Mouse (Mus musculus): ENCODE measurements around the gene Mrpl18.
"Not testable (repeated sequence)": the region's sequence is repeated elsewhere in the genome, so short reads cannot be mapped to it uniquely, and the experiment has no call there.

The Mrpl18 gene

DNA sequence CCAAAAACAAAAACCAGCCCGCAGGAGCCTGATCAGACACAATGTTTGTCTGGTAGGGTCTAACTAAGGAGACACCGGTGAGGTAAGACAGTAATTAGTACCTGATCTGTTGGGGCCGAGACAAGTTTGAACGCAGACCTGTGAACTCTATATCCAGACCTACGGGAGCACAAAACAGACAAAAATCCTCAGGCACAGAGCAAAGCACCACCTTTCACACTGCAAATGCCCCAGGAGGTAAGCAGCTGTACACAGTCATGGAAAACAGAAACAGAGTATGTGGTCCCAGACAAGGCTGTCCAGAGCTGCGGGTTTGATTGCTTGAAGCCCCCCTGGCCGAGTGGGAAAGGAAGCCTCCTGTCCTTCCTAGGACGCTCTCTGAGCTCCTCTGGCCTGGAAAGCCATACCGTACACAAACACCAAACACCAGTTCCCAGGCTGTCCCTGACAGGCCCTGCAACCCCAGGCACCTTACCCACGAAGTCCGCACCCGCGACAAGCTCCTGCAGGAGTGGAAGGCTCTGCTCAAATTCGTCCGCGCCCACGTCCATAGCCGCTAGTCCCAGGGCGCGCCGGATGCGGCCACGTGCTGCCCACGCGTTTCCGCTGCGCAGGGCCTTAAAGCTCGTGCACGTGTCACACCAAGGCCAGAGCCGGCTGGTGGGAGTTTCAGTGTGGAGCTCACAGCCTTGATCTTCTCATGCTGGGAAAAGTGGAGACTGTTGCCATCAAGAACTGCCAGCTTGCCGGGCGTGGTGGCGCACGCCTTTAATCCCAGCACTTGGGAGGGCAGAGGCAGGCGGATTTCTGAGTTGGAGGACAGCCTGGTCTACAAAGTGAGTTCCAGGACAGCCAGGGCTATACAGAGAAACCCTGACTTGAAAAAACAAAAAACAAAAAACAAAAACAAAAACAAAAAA lies 6.5 kb downstream of the Mrpl18 start, which contains the start of gene Pnldc1:
TSS of gene Pnldc1 (minus strand) at position 870 of the 920 bp plus-strand sequence.
- DNase-seq: no peak

- DNase-seq: peak in 1 of 2 experiments; percentile 6
Observed at GRCm38 (mm10) chr17:12906436-12906835, 9.7 kb downstream of the Mrpl18 start.

DNA sequence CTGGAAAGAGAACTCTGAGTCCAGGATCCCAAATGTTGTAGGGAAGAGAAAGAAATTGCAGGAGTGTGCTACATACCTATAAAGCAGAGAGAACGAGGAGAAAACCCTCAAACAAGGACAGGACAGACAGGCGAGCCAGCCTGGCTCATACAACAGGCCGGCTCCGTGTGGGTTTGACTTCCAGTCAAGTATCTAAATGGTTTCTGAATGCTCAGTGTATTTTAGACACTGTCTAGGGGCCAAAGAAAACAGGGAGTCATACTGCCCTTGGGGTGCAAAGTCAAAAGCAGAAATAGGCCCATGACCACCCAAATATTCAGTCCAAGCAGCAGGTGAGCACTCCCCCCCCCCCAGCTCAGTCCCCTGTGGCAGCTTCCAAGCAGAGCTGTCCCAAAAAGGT lies 10.3 kb downstream of the Mrpl18 start:
- peak in 1 of 2 experiments; percentile 3 for DNase-seq

- no peak for DNase-seq
Observed at GRCm38 (mm10) chr17:12904349-12904748, 11.8 kb downstream of the Mrpl18 start.

- no peak for DNase-seq
Observed at GRCm38 (mm10) chr17:12903372-12904333, 12.5 kb downstream of the Mrpl18 start.

DNA sequence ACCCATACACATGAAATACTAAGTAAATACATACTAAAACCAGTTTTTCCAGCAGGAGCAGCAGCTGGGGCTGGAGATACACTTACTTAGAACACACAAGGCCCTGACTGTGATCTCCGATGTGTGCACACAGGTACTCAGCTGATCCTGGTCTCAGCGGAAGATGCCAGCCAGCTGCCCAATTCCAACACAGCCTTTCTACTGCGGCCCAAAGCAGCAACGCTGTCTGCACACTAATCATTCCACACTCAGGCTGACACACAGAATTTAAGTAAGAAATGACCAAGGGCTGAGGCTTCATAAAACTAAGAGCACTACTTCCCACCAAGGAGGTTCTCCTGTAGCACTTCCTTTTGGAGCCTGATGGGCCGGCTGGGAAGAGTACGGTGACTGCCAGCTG lies 13.9 kb downstream of the Mrpl18 start:
- DNase-seq: no peak

DNA sequence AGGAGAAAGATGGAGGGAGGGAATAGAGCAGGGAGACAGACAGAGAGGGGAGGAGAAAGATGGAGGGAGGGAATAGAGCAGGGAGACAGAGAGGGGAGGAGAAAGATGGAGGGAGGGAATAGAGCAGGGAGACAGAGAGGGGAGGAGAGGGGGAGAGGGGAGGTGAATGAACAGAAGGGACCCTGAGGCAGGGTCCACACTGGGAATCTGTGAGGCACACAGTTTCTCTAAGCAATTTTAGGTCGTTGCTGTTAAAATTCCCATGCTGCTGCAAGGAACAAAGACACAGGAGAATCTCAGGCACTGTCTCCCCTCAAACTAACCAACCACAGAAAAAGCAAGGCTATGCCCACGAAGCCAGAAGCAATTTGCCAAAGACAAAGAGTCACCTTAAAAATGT lies 17.5 kb downstream of the Mrpl18 start:
- DNase-seq: not testable (repeated sequence)

GRCm38 (mm10) chr17:12897674-12898073 lies 18.5 kb downstream of the Mrpl18 start:
- DNase-seq: no peak

DNA sequence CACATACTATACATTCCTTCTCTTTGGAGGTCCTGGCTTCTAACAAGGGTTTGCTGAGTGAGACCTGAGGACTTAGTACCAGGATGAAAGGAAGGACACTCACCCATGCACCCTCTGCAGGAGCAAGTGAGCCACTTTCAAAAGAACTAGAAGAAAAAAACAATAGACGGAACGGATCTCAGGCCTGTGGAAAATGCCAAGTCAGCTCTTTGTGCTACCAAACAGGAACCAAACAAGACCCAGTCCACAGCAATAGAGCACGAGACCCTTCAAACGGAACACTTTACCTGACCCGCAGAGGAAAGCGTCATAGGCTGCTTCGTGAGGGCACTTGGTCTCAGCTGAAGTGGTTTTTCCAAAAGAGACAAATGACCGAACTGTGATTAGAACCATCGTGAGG lies 24.1 kb downstream of the Mrpl18 start:
- DNase-seq: no peak

DNA sequence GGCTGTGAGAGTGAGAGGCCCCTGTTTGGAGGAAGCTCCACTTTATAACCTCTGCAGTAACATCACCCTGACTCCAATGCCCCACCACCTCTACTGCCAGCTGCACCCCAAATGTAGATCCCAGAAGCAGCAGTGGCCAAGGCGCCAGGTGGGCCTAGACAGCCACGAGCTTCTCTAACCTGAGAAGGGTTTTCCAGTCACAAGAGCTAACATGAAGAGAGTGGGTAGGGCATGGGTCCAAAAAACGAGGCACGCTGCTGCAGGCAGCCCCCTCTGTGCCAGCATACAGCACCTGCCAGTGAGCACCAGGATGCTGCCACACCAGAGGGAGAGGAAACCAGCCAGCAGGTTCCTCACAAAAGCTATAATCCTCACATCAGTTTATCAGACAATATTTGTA lies 25.1 kb downstream of the Mrpl18 start:
- DNase-seq: no peak

DNA sequence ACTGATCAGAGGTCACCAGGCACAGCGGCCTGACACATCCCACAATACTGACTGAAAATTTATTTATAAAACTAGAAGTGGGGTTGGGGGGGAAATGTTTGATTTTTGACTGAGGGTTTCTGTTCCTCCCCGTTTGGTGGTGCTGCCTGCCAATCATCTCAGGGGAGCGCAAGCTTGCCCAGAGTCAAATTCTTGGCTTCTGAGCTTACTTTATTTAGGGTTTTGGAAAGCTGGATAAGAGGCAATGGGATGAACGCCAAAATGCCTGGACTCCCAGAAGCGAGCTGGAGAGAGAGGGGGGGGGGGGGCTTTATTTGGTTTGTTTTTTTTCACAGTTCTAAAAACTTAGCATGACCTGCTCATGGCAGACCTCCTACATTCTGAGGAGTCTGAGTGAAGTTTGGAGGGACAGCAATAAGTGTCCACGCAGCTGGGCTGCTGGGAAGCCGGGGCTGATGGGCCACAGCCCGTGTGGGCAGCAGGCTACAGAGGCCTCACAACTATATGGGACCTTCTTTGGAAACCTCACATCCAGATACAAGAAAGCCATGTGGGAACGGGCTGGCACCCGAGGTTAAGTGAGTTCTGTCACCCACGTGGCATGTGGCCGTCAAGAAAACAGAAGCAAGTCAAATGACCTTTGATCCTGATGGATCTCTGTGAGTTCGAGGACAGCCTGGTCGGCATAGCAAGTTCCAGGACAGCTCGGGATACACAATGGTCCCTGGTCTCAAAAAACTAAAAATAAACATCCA lies 28.9 kb downstream of the Mrpl18 start:
- peak in 1 of 2 experiments; percentile 14 for DNase-seq

DNA sequence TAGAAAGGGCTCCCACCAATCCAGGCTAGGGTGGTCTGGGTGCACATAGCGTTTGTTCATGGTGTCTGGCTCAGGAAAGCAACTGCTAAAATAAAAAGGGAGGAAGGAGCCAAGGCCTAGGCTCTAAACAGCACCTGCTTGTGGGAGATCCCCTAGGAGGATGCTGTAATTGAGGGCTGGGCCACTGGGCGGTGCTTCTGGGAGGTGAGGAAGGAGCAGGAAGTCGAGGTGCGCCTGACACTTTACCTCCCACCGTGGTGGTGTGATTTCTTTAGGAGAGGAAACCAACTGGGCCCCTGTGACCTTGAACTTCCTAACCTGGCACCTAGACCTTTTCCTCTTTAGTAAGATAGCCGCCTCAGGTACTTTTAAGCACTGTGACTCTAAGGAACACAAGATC lies 29.5 kb downstream of the Mrpl18 start:
- no peak for DNase-seq

DNA sequence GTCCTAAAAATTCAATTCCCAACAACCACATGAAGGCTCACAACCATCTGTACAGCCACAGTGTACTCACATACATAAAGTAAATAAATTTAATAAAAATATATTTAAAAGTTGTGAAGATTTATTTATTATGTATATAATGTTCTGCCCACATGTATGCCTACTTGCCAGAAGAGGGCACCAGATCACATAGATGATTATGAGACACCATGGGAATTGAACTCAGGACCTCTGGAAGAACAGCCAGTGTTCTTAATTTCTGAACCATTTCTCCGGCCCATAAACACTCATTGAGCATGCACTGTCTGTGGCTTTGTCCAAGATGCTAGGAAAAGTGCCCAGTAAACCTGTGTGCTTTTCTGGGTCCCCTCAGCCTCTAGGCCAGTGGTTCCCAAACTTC lies 34.9 kb downstream of the Mrpl18 start:
- no peak for DNase-seq

- DNase-seq: peak; percentile 85 to 92
Observed at GRCm38 (mm10) chr17:12880178-12880577, 36.0 kb downstream of the Mrpl18 start.

- DNase-seq: no peak
Observed at GRCm38 (mm10) chr17:12875734-12876133, 40.4 kb downstream of the Mrpl18 start, which contains the start of gene Mrgprh. Gene Mrgprh (plus strand): TSS chr17:12876034.

- DNase-seq: no peak
Observed at GRCm38 (mm10) chr17:12872275-12873028, 43.7 kb downstream of the Mrpl18 start.

DNA sequence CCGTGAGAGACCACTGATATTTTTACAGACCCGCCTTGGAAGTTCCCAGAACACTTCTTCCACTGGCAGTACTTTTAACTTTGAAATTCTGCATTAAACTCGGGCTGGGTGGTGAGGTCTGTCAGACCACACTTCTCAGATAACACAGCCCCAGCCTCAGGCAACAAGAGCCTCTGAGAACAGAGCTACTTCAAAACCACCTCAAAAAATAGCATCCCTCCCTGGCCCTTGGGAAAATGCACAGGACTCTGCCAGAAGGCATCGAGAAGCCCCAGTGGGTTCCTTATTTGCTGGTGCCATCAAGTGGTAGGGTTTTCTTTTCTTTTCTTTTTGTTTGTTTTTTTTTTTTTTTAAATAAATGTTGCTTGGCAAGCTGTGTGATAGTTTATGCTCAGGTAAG lies 47.5 kb downstream of the Mrpl18 start:
- no peak for DNase-seq

DNA sequence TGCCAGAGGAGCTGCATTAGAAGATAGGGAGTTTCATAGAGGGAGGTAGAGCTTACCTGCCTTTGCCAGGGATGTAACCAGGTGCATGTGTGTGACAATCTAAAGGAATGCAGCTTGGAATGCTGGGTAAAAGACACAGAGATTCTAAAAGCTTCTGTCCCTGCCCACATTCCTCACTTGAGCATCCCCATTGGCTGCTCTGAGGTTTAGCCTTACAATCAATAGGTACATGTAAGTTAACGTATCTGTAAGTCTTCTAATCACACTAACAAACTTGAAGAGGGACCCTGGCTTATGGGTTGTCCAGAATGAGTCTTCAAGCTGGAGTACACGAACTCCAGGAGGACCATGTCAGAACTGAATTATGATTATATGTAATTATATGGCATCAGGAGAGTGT lies 48.1 kb downstream of the Mrpl18 start, which contains the start of gene Mas1:
TSS of gene Mas1 (minus strand) at position 101 of the 400 bp plus-strand sequence.
- no peak for DNase-seq

DNA sequence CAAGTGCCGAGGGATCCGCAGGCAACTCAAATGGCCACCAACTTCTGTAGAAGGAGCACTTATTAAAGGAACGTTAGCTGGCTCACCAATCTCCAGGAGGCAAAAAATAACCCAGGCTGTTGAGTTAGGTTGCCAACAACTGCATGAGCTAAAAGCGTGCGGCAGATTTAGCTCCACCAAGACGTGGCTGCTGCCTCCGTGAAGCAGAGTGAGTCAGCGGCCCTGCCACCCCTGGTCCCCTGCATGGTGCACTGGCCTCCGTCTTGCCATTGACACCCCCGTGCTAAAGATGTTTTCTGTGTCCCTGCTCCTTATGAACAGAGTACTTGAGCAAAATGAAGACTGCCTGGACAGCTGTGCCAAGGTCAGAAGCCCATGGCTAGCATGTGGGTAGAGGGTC lies 49.3 kb downstream of the Mrpl18 start:
- DNase-seq: no peak

DNA sequence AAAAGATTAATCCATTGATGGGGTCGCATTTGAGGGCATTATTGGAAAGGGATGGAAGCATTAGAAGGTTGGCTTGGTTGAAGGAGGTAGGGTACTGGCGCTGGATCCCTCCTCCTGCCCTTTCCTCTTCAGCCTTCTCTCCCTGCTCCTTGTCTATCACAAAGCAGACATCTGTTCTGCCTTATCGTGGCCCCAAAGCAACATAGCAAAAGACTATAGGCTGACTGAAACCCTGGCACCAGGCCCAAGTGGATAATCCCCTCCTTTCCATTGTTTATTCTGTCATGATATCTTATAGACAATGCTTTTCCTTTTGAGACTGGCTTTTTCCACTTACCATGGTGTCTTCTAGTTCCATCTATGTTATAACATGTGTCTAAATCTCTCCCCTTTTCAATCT lies 50.7 kb downstream of the Mrpl18 start:
- DNase-seq: no peak

DNA sequence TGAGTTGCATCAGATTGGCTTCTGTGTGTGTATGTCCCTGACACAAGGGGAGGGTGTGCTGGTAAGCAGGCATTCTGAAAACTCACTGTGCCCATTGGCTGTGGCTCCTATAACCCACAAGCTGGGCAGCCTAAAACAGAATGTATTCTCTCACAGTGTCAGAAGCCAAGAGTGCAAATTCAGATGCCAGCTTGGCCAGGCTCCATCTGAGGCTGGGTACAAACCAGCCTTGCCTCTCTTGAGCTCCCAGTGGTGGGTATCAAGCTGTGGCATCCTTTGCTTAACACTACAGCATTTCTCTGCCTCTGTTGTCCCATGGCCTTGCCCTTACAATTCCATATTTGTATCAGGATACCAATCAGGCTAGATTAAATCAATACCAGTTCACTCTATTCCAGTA lies 52.0 kb downstream of the Mrpl18 start:
- no peak for DNase-seq
